Mouse (Mus musculus) CH12.LX (cell line): Measurements from ENCODE around the gene Galnt18. TPM values are rescaled to one million over a fixed set of nuclear protein-coding genes. Genes with fewer than 3 reads are reported as not detected.

Experiments
- DNase-seq: peaks from one replicate; pipeline ENCODE4 v3.0.0-alpha.2; 2013; ENCODE audit errors: extremely low read depth
- H3K27ac ChIP-seq: 2 replicates; pipeline ENCODE4 v1.5.1; 2012; ENCODE audit warnings: low read depth, mild to moderate bottlenecking, control low read depth, moderate library complexity; ENCODE audit not compliant: insufficient read depth
- H3K27me3 ChIP-seq: replicated peaks from 2 replicates; pipeline ENCODE3; 2012; ENCODE audit warnings: inconsistent platforms
- H3K36me3 ChIP-seq, 2 experiments: replicated peaks in 1 of 2; 2 replicates each; pipeline versions ENCODE3 to v1.6.1; 2012; ENCODE audit warnings: inconsistent platforms in 1 of 2, low read length in 1 of 2, mild to moderate bottlenecking in 1 of 2, mixed read lengths in 1 of 2, moderate library complexity in 1 of 2; ENCODE audit not compliant: control insufficient read depth in 1 of 2, insufficient read depth in 1 of 2
- H3K4me1 ChIP-seq, 2 experiments: 2 replicates each; pipeline ENCODE4 v1.6.1; 2012; ENCODE audit warnings: inconsistent platforms in 1 of 2, moderate library complexity in 1 of 2; ENCODE audit not compliant: insufficient read depth in 2 of 2, control insufficient read depth in 1 of 2
- H3K4me2 ChIP-seq: 2 replicates; pipeline ENCODE4 v1.6.1; 2012; ENCODE audit warnings: low read depth, mild to moderate bottlenecking, control low read depth; ENCODE audit not compliant: poor library complexity, insufficient read depth, severe bottlenecking
- H3K4me3 ChIP-seq, 3 experiments: fragments of 150-350 bp in 1 of 3; sonication (generic) in 1 of 3; replicated peaks in 1 of 3; 2 replicates each; pipeline versions ENCODE3 to v1.5.1; 2011 to 2012; ENCODE audit warnings: low read depth in 2 of 3, low read length in 2 of 3, mild to moderate bottlenecking in 2 of 3, moderate library complexity in 2 of 3, control low read depth in 1 of 3, improper control_type of control experiment in 1 of 3, inconsistent platforms in 1 of 3, mixed read lengths in 1 of 3; ENCODE audit not compliant: poor library complexity in 1 of 3
- H3K79me2 ChIP-seq: replicated peaks from 2 replicates; pipeline ENCODE4 v1.6.1; 2012; ENCODE audit warnings: mild to moderate bottlenecking, moderate library complexity; ENCODE audit not compliant: control insufficient read depth, poor library complexity, insufficient read depth, severe bottlenecking; ENCODE audit errors: extremely low read depth
- H3K9ac ChIP-seq: 2 replicates; pipeline ENCODE4 v1.6.1; 2012; ENCODE audit warnings: low read depth, mild to moderate bottlenecking, control low read depth, moderate library complexity; ENCODE audit not compliant: insufficient read depth
- H3K9me3 ChIP-seq: replicated peaks from 2 replicates; pipeline ENCODE3; 2012; ENCODE audit warnings: low read length, inconsistent platforms, mixed read lengths
- CHD1 ChIP-seq: IDR thresholded peaks from 2 replicates; pipeline ENCODE4 v1.6.1; 2012; ENCODE audit warnings: low read depth, low read length, improper control_type of control experiment, inconsistent platforms
- CHD2 ChIP-seq: IDR thresholded peaks from 2 replicates; pipeline ENCODE4 v1.6.1; 2011; ENCODE audit warnings: low read length, improper control_type of control experiment
- CTCF ChIP-seq, 2 experiments: IDR thresholded peaks in 1 of 2; conservative IDR thresholded peaks in 1 of 2; 2 replicates each; pipeline ENCODE4 v1.5.1; 2011 to 2012; ENCODE audit warnings: low read depth in 2 of 2, low read length in 2 of 2, improper control_type of control experiment in 1 of 2, inconsistent platforms in 1 of 2, mild to moderate bottlenecking in 1 of 2, moderate library complexity in 1 of 2
- E2F4 ChIP-seq: IDR thresholded peaks from 2 replicates; pipeline ENCODE4 v1.6.1; 2011; ENCODE audit warnings: low read depth, low read length, improper control_type of control experiment; ENCODE audit not compliant: insufficient replicate concordance
- ETS1 ChIP-seq: conservative IDR thresholded peaks from 2 replicates; pipeline ENCODE4 v1.6.1; 2012; ENCODE audit warnings: low read depth, mild to moderate bottlenecking, inconsistent platforms, low read length, improper control_type of control experiment, moderate library complexity
- GABPA ChIP-seq: IDR thresholded peaks from 2 replicates; pipeline ENCODE4 v1.6.1; 2012; ENCODE audit warnings: low read depth, low read length, improper control_type of control experiment, inconsistent platforms; ENCODE audit not compliant: insufficient replicate concordance
- HCFC1 ChIP-seq: IDR thresholded peaks from 2 replicates; pipeline ENCODE4 v1.6.1; 2012; ENCODE audit warnings: low read depth, mild to moderate bottlenecking, inconsistent platforms, low read length, improper control_type of control experiment
- JUN ChIP-seq: IDR thresholded peaks from 2 replicates; pipeline ENCODE4 v1.6.1; 2011; ENCODE audit warnings: low read depth, mild to moderate bottlenecking, low read length, improper control_type of control experiment, moderate library complexity; ENCODE audit not compliant: insufficient read depth
- KAT2A ChIP-seq: IDR thresholded peaks from 2 replicates; pipeline ENCODE4 v1.6.1; 2012; ENCODE audit warnings: low read length, improper control_type of control experiment, inconsistent platforms; ENCODE audit not compliant: insufficient replicate concordance
- MAFK ChIP-seq: IDR thresholded peaks from 2 replicates; pipeline ENCODE4 v1.6.1; 2011; ENCODE audit warnings: low read length, improper control_type of control experiment; ENCODE audit not compliant: insufficient replicate concordance
- MEF2A ChIP-seq: IDR thresholded peaks from 2 replicates; pipeline ENCODE4 v1.6.1; 2014; ENCODE audit warnings: low read depth, mild to moderate bottlenecking, inconsistent platforms, low read length, improper control_type of control experiment, borderline replicate concordance
- MXI1 ChIP-seq: IDR thresholded peaks from 2 replicates; pipeline ENCODE4 v1.6.1; 2011; ENCODE audit warnings: mild to moderate bottlenecking, low read depth, low read length, improper control_type of control experiment
- NELFE ChIP-seq: IDR thresholded peaks from 2 replicates; pipeline ENCODE4 v1.6.1; 2011; ENCODE audit warnings: low read depth, low read length, improper control_type of control experiment
- NRF1 ChIP-seq: IDR thresholded peaks from 2 replicates; pipeline ENCODE4 v1.6.1; 2014; ENCODE audit warnings: low read depth, mild to moderate bottlenecking, inconsistent platforms, low read length, improper control_type of control experiment, moderate library complexity
- PAX5 ChIP-seq: IDR thresholded peaks from 2 replicates; pipeline ENCODE4 v1.6.1; 2012; ENCODE audit warnings: low read length, inconsistent platforms, mixed read lengths
- POLR2A ChIP-seq: IDR thresholded peaks from 2 replicates; pipeline ENCODE4 v1.6.1; 2011; ENCODE audit warnings: low read depth, mild to moderate bottlenecking, improper control_type of control experiment, low read length
- RAD21 ChIP-seq: IDR thresholded peaks from 2 replicates; pipeline ENCODE4 v1.6.1; 2011; ENCODE audit warnings: low read depth, mild to moderate bottlenecking, low read length, improper control_type of control experiment, moderate library complexity
- RCOR1 ChIP-seq: conservative IDR thresholded peaks from 2 replicates; pipeline ENCODE4 v1.6.1; 2012; ENCODE audit warnings: low read depth, mild to moderate bottlenecking, inconsistent platforms, low read length, improper control_type of control experiment
- SMC3 ChIP-seq: IDR thresholded peaks from 2 replicates; pipeline ENCODE4 v1.6.1; 2011; ENCODE audit warnings: low read depth, low read length, improper control_type of control experiment
- TBP ChIP-seq: conservative IDR thresholded peaks from 2 replicates; pipeline ENCODE4 v1.6.1; 2011; ENCODE audit warnings: low read depth, low read length, improper control_type of control experiment
- TCF12 ChIP-seq: IDR thresholded peaks from 2 replicates; pipeline ENCODE4 v1.6.1; 2014; ENCODE audit warnings: low read depth, mild to moderate bottlenecking, inconsistent platforms, low read length, improper control_type of control experiment
- UBTF ChIP-seq: IDR thresholded peaks from 2 replicates; pipeline ENCODE4 v1.6.1; 2012; ENCODE audit warnings: low read depth, mild to moderate bottlenecking, inconsistent platforms, low read length, improper control_type of control experiment, moderate library complexity
- USF2 ChIP-seq: conservative IDR thresholded peaks from 2 replicates; pipeline ENCODE4 v1.6.1; 2011; ENCODE audit warnings: low read depth, low read length, improper control_type of control experiment
- ZMIZ1 ChIP-seq: IDR thresholded peaks from 2 replicates; pipeline ENCODE4 v1.6.1; 2012; ENCODE audit warnings: low read depth, mild to moderate bottlenecking, inconsistent platforms, low read length, improper control_type of control experiment
- ZNF384 ChIP-seq: IDR thresholded peaks from 2 replicates; pipeline ENCODE4 v1.6.1; 2012; ENCODE audit warnings: low read depth, low read length, improper control_type of control experiment, inconsistent platforms
- dilution Hi-C: fragments of 300-500 bp; cut with MboI; formaldehyde crosslinking; loops from 2 replicates; pipeline ENCODE4 v1.14.3; 2020; ENCODE audit warnings: low sequenced_read_pairs; ENCODE audit not compliant: extremely low pct_unique_long_range_greater_than_20kb, extremely low pct_ligation_motif_present
- in situ Hi-C: fragments of 300-500 bp; cut with MboI; formaldehyde crosslinking; loops from 3 replicates; pipeline ENCODE4 v1.14.3; 2019; ENCODE audit warnings: low sequenced_read_pairs, low pct_ligation_motif_present, low pct_unique_long_range_greater_than_20kb, mixed read lengths
- polyA plus RNA-seq: library from polyadenylated mRNA; unstranded; fragments of >175 nt; gene quantifications from 2 replicates; pipeline ENCODE4 v1.2.1, GENCODE M21; 2012; ENCODE audit warnings: low read depth; ENCODE audit not compliant: insufficient read length
- total RNA-seq, 2 experiments: library from RNA; depleted of rRNA; stranded (reverse); fragments of 300-350 nt in 1 of 2; fragments of >200 nt in 1 of 2; gene quantifications; 2 replicates each; pipeline ENCODE4 v1.2.3; 2012 to 2014

Galnt18 gene
- total and polyA plus RNA-seq, 3 experiments, result 0.04 TPM; not detected in 2

DNA sequence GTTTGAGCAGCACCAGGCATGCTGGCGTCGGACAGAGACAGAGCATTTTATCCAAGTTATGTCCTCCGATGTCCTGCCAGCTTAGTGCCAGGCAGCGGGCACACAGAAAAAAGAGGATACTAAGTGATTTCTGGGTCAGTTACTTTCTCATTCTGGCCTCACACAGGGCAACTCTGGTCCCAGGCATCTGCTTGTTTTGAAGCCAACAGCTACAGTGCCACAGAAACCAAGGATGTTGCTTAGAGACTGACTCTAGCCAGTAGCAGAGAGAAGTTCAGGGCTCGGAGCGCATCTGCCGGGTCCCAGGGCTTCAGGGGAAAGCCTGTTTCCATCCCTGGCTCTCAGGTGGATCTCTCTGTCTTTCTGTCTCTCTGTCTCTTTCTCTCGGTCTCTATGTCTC lies 124.8 kb downstream of the Galnt18 start:
- no peak overlapping the region for H3K27ac ChIP-seq
- dilution Hi-C loops, result no loop called here
- no peak overlapping the region for H3K4me3 ChIP-seq
- no peaks in the 10 kb centered on the region for H3K9me3 ChIP-seq
- no peaks in the 10 kb centered on the region for H3K36me3 ChIP-seq
- no peak overlapping the region for H3K9ac ChIP-seq
- TF ChIP-seq ZNF384, result no peak
- no peak for TF ChIP-seq CHD1
- no peak for TF ChIP-seq E2F4
- TF ChIP-seq GABPA, result no peak
- no peak for TF ChIP-seq PAX5
- no peak for TF ChIP-seq RCOR1
- no peak for TF ChIP-seq RAD21
- H3K79me2 ChIP-seq, result no peaks in the 10 kb centered on the region
- H3K4me1 ChIP-seq, result peaks cover 0 to 5% of the 10 kb centered on the region in 2 experiments; a peak in 3 of 4 replicates
- in situ Hi-C loops, result no loop called here
- no peak for DNase-seq
- H3K4me2 ChIP-seq, result no peak overlapping the region
- H3K27me3 ChIP-seq, result peaks cover 35% of the 10 kb centered on the region

DNA sequence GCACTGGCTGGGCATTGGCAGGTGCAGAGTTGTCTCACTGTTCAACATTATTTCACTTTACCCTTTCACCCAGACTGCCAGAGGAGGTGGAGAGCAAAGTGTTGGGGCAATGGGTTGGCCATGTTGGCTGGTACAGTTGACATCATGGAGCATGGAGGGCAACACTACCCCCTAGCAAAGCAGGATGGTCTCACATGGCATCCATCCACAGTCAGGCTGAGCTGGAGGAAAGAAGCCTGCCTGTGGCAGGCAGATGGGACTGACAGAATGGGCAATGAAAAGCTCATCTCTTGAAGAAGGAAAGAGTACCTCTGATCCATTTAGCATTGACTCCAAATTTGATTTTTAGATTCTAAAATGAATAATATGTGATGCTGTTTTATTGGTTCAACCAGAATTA lies 125.3 kb downstream of the Galnt18 start:
- in situ Hi-C loops, result no loop called here
- Histone ChIP-seq H3K4me2 (no peak overlapping the region), H3K4me3 (no peak overlapping the region), H3K9ac (no peak overlapping the region), H3K9me3 (no peaks in the 10 kb centered on the region), H3K27ac (no peak overlapping the region), H3K4me1 (peaks cover 0 to 5% of the 10 kb centered on the region in 2 experiments; a peak in 3 of 4 replicates), H3K27me3 (peaks cover 31% of the 10 kb centered on the region), H3K36me3 (no peaks in the 10 kb centered on the region), H3K79me2 (no peaks in the 10 kb centered on the region)
- no peak for DNase-seq
- TF ChIP-seq NELFE (no peak), TBP (no peak), CHD2 (no peak), ZNF384 (no peak)
- dilution Hi-C loops, result no loop called here

GRCm38 (mm10) chr7:111644362-111644761 lies 135.4 kb downstream of the Galnt18 start:
- no peak overlapping the region for H3K9ac ChIP-seq
- no peak for TF ChIP-seq TCF12
- TF ChIP-seq RAD21, result no peak
- TF ChIP-seq POLR2A, result no peak
- no peak for TF ChIP-seq UBTF
- no peak for TF ChIP-seq ETS1
- no peak for TF ChIP-seq MXI1
- no peak for TF ChIP-seq HCFC1
- no peak for TF ChIP-seq KAT2A
- no peak for TF ChIP-seq GABPA
- TF ChIP-seq SMC3, result no peak
- no peak for TF ChIP-seq NRF1
- no peak for TF ChIP-seq MAFK
- no peak for TF ChIP-seq JUN
- TF ChIP-seq TBP, result no peak
- no peak for TF ChIP-seq ZMIZ1
- TF ChIP-seq CTCF (conservative IDR thresholded peaks at IDR 0.05 in 1 of 2, IDR thresholded peaks at IDR 0.05 in 1 of 2; ENCODE audit: low read depth in 2 of 2, low read length in 2 of 2), result no peak
- no peak for TF ChIP-seq E2F4
- TF ChIP-seq USF2, result no peak
- no peak for TF ChIP-seq MEF2A
- H3K79me2 ChIP-seq, result no peaks in the 10 kb centered on the region
- DNase-seq, result no peak
- no peaks in the 10 kb centered on the region for H3K36me3 ChIP-seq
- in situ Hi-C loops, result no loop called here
- H3K4me3 ChIP-seq, result no peak overlapping the region
- dilution Hi-C loops, result no loop called here
- H3K4me1 ChIP-seq, result no peaks in the 10 kb centered on the region
- H3K27ac ChIP-seq, result no peak overlapping the region
- H3K27me3 ChIP-seq, result peaks cover 43% of the 10 kb centered on the region
- no peaks in the 10 kb centered on the region for H3K9me3 ChIP-seq
- H3K4me2 ChIP-seq, result no peak overlapping the region
